Mouse (Mus musculus): ENCODE data around the gene Otc. TPM values are rescaled to one million over a fixed set of nuclear protein-coding genes. Genes with fewer than 3 reads are reported as not detected.

Otc gene
- total RNA-seq, 2 experiments from 2014 or later, result not detected

Other genes starting within 250 kb of the Otc start
- not detected in 2 replicates for gene Srpx, start 134.6 kb upstream of the Otc start, total RNA-seq (2015)
- gene Srpx, start 134.6 kb upstream of the Otc start, total RNA-seq (2017), result not detected in 2 replicates
- 8.1 and 8.2 TPM in 2 replicates for gene Rpgr, start 35.4 kb upstream of the Otc start, total RNA-seq (2015)
- gene Rpgr, start 35.4 kb upstream of the Otc start, total RNA-seq (2017), result 8.3 and 9.5 TPM in 2 replicates
- 0.07 TPM in 1 of 2 replicates, not detected in the other for gene Tspan7, start 232.9 kb downstream of the Otc start, total RNA-seq (2015)
- not detected in 2 replicates for gene Tspan7, start 232.9 kb downstream of the Otc start, total RNA-seq (2017)

All from megakaryocyte progenitor cell, adult 5-6 weeks (primary cell).